Mouse (Mus musculus): ENCODE data around the gene Baiap2l2. TPM values are rescaled to one million over a fixed set of nuclear protein-coding genes. Genes with fewer than 3 reads are reported as not detected.

Gene Baiap2l2
- polyA plus RNA-seq, 1 experiment: not detected

GRCm38 (mm10) chr15:79213591-79213990, 71.7 kb downstream of the Baiap2l2 start:
- TF ChIP-seq POLR2A (IDR thresholded peaks at IDR 0.05; ENCODE audit: borderline replicate concordance, control insufficient read depth, low read depth, low read length) (no peak), CTCF (IDR thresholded peaks at IDR 0.05; ENCODE audit: control insufficient read depth, insufficient read depth, low read length) (no peak)
- Histone ChIP-seq H3K27ac (ENCODE audit: control insufficient read depth, insufficient read depth, low read depth, low read length, poor library complexity) (no peak overlapping the region), H3K4me1 (ENCODE audit: control insufficient read depth, insufficient read depth, low read length) (no peaks in the 10 kb centered on the region), H3K4me3 (replicated peaks; ENCODE audit: control insufficient read depth, low read depth, low read length) (no peak overlapping the region)
- 80% methylated on average over 6 of the region's 6 CpGs for WGBS

- Histone ChIP-seq H3K27ac (ENCODE audit: control insufficient read depth, insufficient read depth, low read depth, low read length, poor library complexity) (no peak overlapping the region), H3K4me3 (replicated peaks; ENCODE audit: control insufficient read depth, low read depth, low read length) (no peak overlapping the region), H3K4me1 (ENCODE audit: control insufficient read depth, insufficient read depth, low read length) (no peaks in the 10 kb centered on the region)
- 87% methylated on average over 26 of the region's 26 CpGs for WGBS
- no peak for TF ChIP-seq POLR2A (IDR thresholded peaks at IDR 0.05; ENCODE audit: borderline replicate concordance, control insufficient read depth, low read depth, low read length)
- no peak for TF ChIP-seq CTCF (IDR thresholded peaks at IDR 0.05; ENCODE audit: control insufficient read depth, insufficient read depth, low read length)
Measured at GRCm38 (mm10) chr15:79212750-79213446, 72.4 kb downstream of the Baiap2l2 start.

- no peak overlapping the region for H3K27ac ChIP-seq (ENCODE audit: control insufficient read depth, insufficient read depth, low read depth, low read length, poor library complexity)
- TF ChIP-seq POLR2A (IDR thresholded peaks at IDR 0.05; ENCODE audit: borderline replicate concordance, control insufficient read depth, low read depth, low read length) (no peak), CTCF (IDR thresholded peaks at IDR 0.05; ENCODE audit: control insufficient read depth, insufficient read depth, low read length) (no peak)
- WGBS: 91% methylated on average over 2 of the region's 2 CpGs
- no peak overlapping the region for H3K4me3 ChIP-seq (replicated peaks; ENCODE audit: control insufficient read depth, low read depth, low read length)
- no peaks in the 10 kb centered on the region for H3K4me1 ChIP-seq (ENCODE audit: control insufficient read depth, insufficient read depth, low read length)
Measured at GRCm38 (mm10) chr15:79210357-79210756, 75.0 kb downstream of the Baiap2l2 start.

- 28% methylated on average over 27 of the region's 27 CpGs for WGBS
- H3K27ac ChIP-seq (ENCODE audit: control insufficient read depth, insufficient read depth, low read depth, low read length, poor library complexity): peak overlapping the region; percentile 41; the same call in 1 of the 2 replicates
Measured at GRCm38 (mm10) chr15:79208758-79209439, 76.4 kb downstream of the Baiap2l2 start.

GRCm38 (mm10) chr15:79208211-79208610, 77.1 kb downstream of the Baiap2l2 start:
- Histone ChIP-seq H3K27ac (ENCODE audit: control insufficient read depth, insufficient read depth, low read depth, low read length, poor library complexity) (no peak overlapping the region), H3K4me1 (ENCODE audit: control insufficient read depth, insufficient read depth, low read length) (no peaks in the 10 kb centered on the region), H3K4me3 (replicated peaks; ENCODE audit: control insufficient read depth, low read depth, low read length) (no peak overlapping the region)
- TF ChIP-seq POLR2A (IDR thresholded peaks at IDR 0.05; ENCODE audit: borderline replicate concordance, control insufficient read depth, low read depth, low read length) (no peak), CTCF (IDR thresholded peaks at IDR 0.05; ENCODE audit: control insufficient read depth, insufficient read depth, low read length) (no peak)
- 72% methylated on average over 6 of the region's 6 CpGs for WGBS

More at GRCm38 (mm10) chr15:79208758-79209439, 76.4 kb downstream of the Baiap2l2 start:
- peak; percentile 64; the same call in 1 of the 2 replicates for TF ChIP-seq POLR2A (IDR thresholded peaks at IDR 0.05; ENCODE audit: borderline replicate concordance, control insufficient read depth, low read depth, low read length)
- TF ChIP-seq CTCF (IDR thresholded peaks at IDR 0.05; ENCODE audit: control insufficient read depth, insufficient read depth, low read length): no peak
- peak overlapping the region; percentile 45 for H3K4me3 ChIP-seq (replicated peaks; ENCODE audit: control insufficient read depth, low read depth, low read length)
- no peaks in the 10 kb centered on the region for H3K4me1 ChIP-seq (ENCODE audit: control insufficient read depth, insufficient read depth, low read length)

Other genes with a start within 250 kb of the Baiap2l2 start
- gene Galr3, start 243.7 kb downstream of the Baiap2l2 start, polyA plus RNA-seq (2011; ENCODE audit: insufficient read depth, insufficient read length, low replicate concordance, missing spikeins): not detected in 2 replicates
- 27.1 and 43.4 TPM in 2 replicates for gene Ankrd54, start 222.6 kb downstream of the Baiap2l2 start, polyA plus RNA-seq (2011; ENCODE audit: insufficient read depth, insufficient read length, low replicate concordance, missing spikeins)
- 60.7 and 112 TPM in 2 replicates for gene Eif3l, start 210.4 kb downstream of the Baiap2l2 start, polyA plus RNA-seq (2011; ENCODE audit: insufficient read depth, insufficient read length, low replicate concordance, missing spikeins)
- 4.8 and 20.7 TPM in 2 replicates for gene Micall1, start 176.6 kb downstream of the Baiap2l2 start, polyA plus RNA-seq (2011; ENCODE audit: insufficient read depth, insufficient read length, low replicate concordance, missing spikeins)
- gene Polr2f, start 144.5 kb downstream of the Baiap2l2 start, polyA plus RNA-seq (2011; ENCODE audit: insufficient read depth, insufficient read length, low replicate concordance, missing spikeins): 72.8 and 74.0 TPM in 2 replicates
- gene 1700088E04Rik, start 144.3 kb downstream of the Baiap2l2 start, polyA plus RNA-seq (2011; ENCODE audit: insufficient read depth, insufficient read length, low replicate concordance, missing spikeins): not detected in 2 replicates
- not detected in 2 replicates for gene Sox10, start 120.3 kb downstream of the Baiap2l2 start, polyA plus RNA-seq (2011; ENCODE audit: insufficient read depth, insufficient read length, low replicate concordance, missing spikeins)
- gene Pick1, start 56.4 kb downstream of the Baiap2l2 start, polyA plus RNA-seq (2011; ENCODE audit: insufficient read depth, insufficient read length, low replicate concordance, missing spikeins): 6.2 and 13.6 TPM in 2 replicates
- not detected in 2 replicates for gene Gm49486, start 56.1 kb downstream of the Baiap2l2 start, polyA plus RNA-seq (2011; ENCODE audit: insufficient read depth, insufficient read length, low replicate concordance, missing spikeins)
- not detected in 2 replicates for gene Slc16a8, start 30.8 kb downstream of the Baiap2l2 start, polyA plus RNA-seq (2011; ENCODE audit: insufficient read depth, insufficient read length, low replicate concordance, missing spikeins)
- gene Pla2g6, start 42.9 kb upstream of the Baiap2l2 start, polyA plus RNA-seq (2011; ENCODE audit: insufficient read depth, insufficient read length, low replicate concordance, missing spikeins): 8.3 and 13.0 TPM in 2 replicates
- gene Maff, start 61.1 kb upstream of the Baiap2l2 start, polyA plus RNA-seq (2011; ENCODE audit: insufficient read depth, insufficient read length, low replicate concordance, missing spikeins): 0.50 and 3.6 TPM in 2 replicates
- gene Tmem184b, start 118.0 kb upstream of the Baiap2l2 start, polyA plus RNA-seq (2011; ENCODE audit: insufficient read depth, insufficient read length, low replicate concordance, missing spikeins): 4.9 and 19.1 TPM in 2 replicates
- gene Csnk1e, start 170.0 kb upstream of the Baiap2l2 start, polyA plus RNA-seq (2011; ENCODE audit: insufficient read depth, insufficient read length, low replicate concordance, missing spikeins): 12.3 and 34.2 TPM in 2 replicates
- gene Kcnj4, start 219.7 kb upstream of the Baiap2l2 start, polyA plus RNA-seq (2011; ENCODE audit: insufficient read depth, insufficient read length, low replicate concordance, missing spikeins): 2.1 TPM in 1 of 2 replicates, not detected in the other
- 1.1 and 8.2 TPM in 2 replicates for gene Kdelr3, start 230.9 kb upstream of the Baiap2l2 start, polyA plus RNA-seq (2011; ENCODE audit: insufficient read depth, insufficient read length, low replicate concordance, missing spikeins)

Measured in bone marrow, adult 2 months (tissue).